ENCODE assay signal across 16 mouse cellular contexts in genomic region chr4:148108565-148109100, GRCm38 (mm10). TPM values are rescaled to one million over a fixed set of nuclear protein-coding genes. Genes with fewer than 3 reads are reported as not detected.
DNase-seq lines count a peak whose midpoint lies in the region; ATAC-seq lines count a peak whose summit lies in the region.
"Had no signal": no experiment of that assay in that cellular context is flagged by ENCODE, and none has a peak within 500 bp of the region (broad histone marks: within the 10 kb centered on the region; RNA-seq: fewer than 3 reads in every experiment).

No protein-coding gene starts in this region.

- H3K27ac ChIP-seq in hindbrain, embryonic 15.5 days (replicated peaks) = peak overlapping the region; percentile 7; the same call in 1 of the 2 replicates
- H3K27ac ChIP-seq: embryonic facial prominence, embryonic 15.5 days; heart, embryonic 15.5 days; neural tube, embryonic 15.5 days; stomach, postnatal 0 days had no signal

- no peaks in the 10 kb centered on the region for H3K9me3 ChIP-seq in megakaryocyte, embryonic 14.5 days
- H3K9me3 ChIP-seq in hindbrain, embryonic 15.5 days = no peaks in the 10 kb centered on the region
- H3K9me3 ChIP-seq: embryonic facial prominence, embryonic 15.5 days; heart, embryonic 15.5 days; neural tube, embryonic 15.5 days had no signal

- H3K36me3 ChIP-seq in megakaryocyte, embryonic 14.5 days (replicated peaks; ENCODE audit: low read length) = peaks cover 90% of the 10 kb centered on the region
- peaks cover 13% of the 10 kb centered on the region for H3K36me3 ChIP-seq in hindbrain, embryonic 15.5 days
- H3K36me3 ChIP-seq: embryonic facial prominence, embryonic 15.5 days; heart, embryonic 15.5 days had no signal

- no peak overlapping the region for H3K4me2 ChIP-seq in hindbrain, embryonic 15.5 days
- H3K4me2 ChIP-seq: embryonic facial prominence, embryonic 15.5 days; midbrain, embryonic 11.5 days; neural tube, embryonic 15.5 days had no signal

- H3K4me3 ChIP-seq in megakaryocyte, embryonic 14.5 days (replicated peaks) = peak overlapping the region; percentile 84
- no peak overlapping the region for H3K4me3 ChIP-seq in hindbrain, embryonic 15.5 days
- H3K4me3 ChIP-seq: embryonic facial prominence, embryonic 15.5 days; heart, embryonic 15.5 days; neural tube, embryonic 15.5 days had no signal

- ATAC-seq in megakaryocyte, adult 5-6 weeks (ENCODE audit: poor library complexity, severe bottlenecking) = no peak
- ATAC-seq in hindbrain, embryonic 15.5 days (ENCODE audit: low FRiP score, low read depth) = no peak
- no peak for ATAC-seq in erythroid progenitor cell, adult 5-6 weeks (replicated peaks; ENCODE audit: low FRiP score, poor library complexity, severe bottlenecking)
- no peak for ATAC-seq in activated CD4-positive, CD25-positive, alpha-beta regulatory T cell, adult 4 months

- H3K9ac ChIP-seq in hindbrain, embryonic 15.5 days = no peak overlapping the region
- H3K9ac ChIP-seq: embryonic facial prominence, embryonic 15.5 days; heart, embryonic 15.5 days; neural tube, embryonic 15.5 days had no signal

- peak; percentile 62 to 71 for DNase-seq in cerebellum, postnatal 10 days
- no peak for DNase-seq in cerebellum, postnatal 36 days
- no peak for DNase-seq in embryo, embryonic 10 days (ENCODE audit: low spot score)
- DNase-seq: lung, adult 18-20 months; lung, postnatal 36 days had no signal

- peaks cover 100% of the 10 kb centered on the region for H3K4me1 ChIP-seq in megakaryocyte, embryonic 14.5 days
- peaks cover 7% of the 10 kb centered on the region; the same call in 1 of the 2 replicates for H3K4me1 ChIP-seq in hindbrain, embryonic 15.5 days (replicated peaks)
- H3K4me1 ChIP-seq: embryonic facial prominence, embryonic 15.5 days had no signal

- 48% methylated on average over 7 of the region's 7 CpGs for WGBS in hindbrain, embryonic 15.5 days

- H3K27me3 ChIP-seq in megakaryocyte, embryonic 14.5 days (replicated peaks) = no peaks in the 10 kb centered on the region
- no peaks in the 10 kb centered on the region for H3K27me3 ChIP-seq in hindbrain, embryonic 15.5 days
- H3K27me3 ChIP-seq: embryonic facial prominence, embryonic 15.5 days; neural tube, embryonic 15.5 days had no signal

RNA-seq across cellular contexts. Expression of gene Agtrap, which starts 20.8 kb away (rescaled TPM):
- 16.5 and 50.7 TPM in 2 replicates for polyA plus RNA-seq in megakaryocyte, embryonic 14.5 days (2012; ENCODE audit: insufficient read depth, low replicate concordance)
- 13.8 and 19.0 TPM in 2 replicates for total RNA-seq in megakaryocyte, adult 5-6 weeks (2015)
- 31.9 and 36.0 TPM in 2 replicates for total RNA-seq in megakaryocyte, adult 5-6 weeks (2017)
- polyA plus RNA-seq in hindbrain, embryonic 15.5 days (2015; fragmentation: Nextera tagmentation; extraction: Ambion mirVana) = 6.0 and 6.8 TPM in 2 replicates
- 4.6 and 5.8 TPM in 2 replicates for total RNA-seq in erythroid progenitor cell, adult 5-6 weeks (2015; ENCODE audit: low replicate concordance)
- total RNA-seq in erythroid progenitor cell, adult 5-6 weeks (2017; ENCODE audit: low replicate concordance) = 3.6 and 4.1 TPM in 2 replicates
- polyA plus RNA-seq in activated CD4-positive, CD25-positive, alpha-beta regulatory T cell, adult 4 months (2017; shearing (Covaris generic)) = 10 to 100 TPM; 16.7 to 17.4 TPM

RNA-seq across cellular contexts. Expression of gene Mad2l2, which starts 21.6 kb away (rescaled TPM):
- 26.0 and 35.6 TPM in 2 replicates for polyA plus RNA-seq in megakaryocyte, embryonic 14.5 days (2012; ENCODE audit: insufficient read depth, low replicate concordance)
- 21.9 and 25.3 TPM in 2 replicates for total RNA-seq in megakaryocyte, adult 5-6 weeks (2015)
- 3.6 and 5.9 TPM in 2 replicates for total RNA-seq in megakaryocyte, adult 5-6 weeks (2017)
- polyA plus RNA-seq in hindbrain, embryonic 15.5 days (2015; fragmentation: Nextera tagmentation; extraction: Ambion mirVana) = 98.3 and 110 TPM in 2 replicates
- total RNA-seq in erythroid progenitor cell, adult 5-6 weeks (2015; ENCODE audit: low replicate concordance) = 11.5 and 20.5 TPM in 2 replicates
- total RNA-seq in erythroid progenitor cell, adult 5-6 weeks (2017; ENCODE audit: low replicate concordance) = 0.30 and 5.5 TPM in 2 replicates
- 10 to 100 TPM; 39.2 to 48.2 TPM for polyA plus RNA-seq in activated CD4-positive, CD25-positive, alpha-beta regulatory T cell, adult 4 months (2017; shearing (Covaris generic))

RNA-seq across cellular contexts. Expression of gene Draxin, which starts 21.9 kb away (rescaled TPM):
- polyA plus RNA-seq in megakaryocyte, embryonic 14.5 days (2012; ENCODE audit: insufficient read depth, low replicate concordance) = 4.1 and 4.9 TPM in 2 replicates
- total RNA-seq in megakaryocyte, adult 5-6 weeks (2015) = not detected in 2 replicates
- total RNA-seq in megakaryocyte, adult 5-6 weeks (2017) = 0.04 TPM in 1 of 2 replicates, not detected in the other
- 15.4 and 16.1 TPM in 2 replicates for polyA plus RNA-seq in hindbrain, embryonic 15.5 days (2015; fragmentation: Nextera tagmentation; extraction: Ambion mirVana)
- 0.42 TPM in 1 of 2 replicates, not detected in the other for total RNA-seq in erythroid progenitor cell, adult 5-6 weeks (2015; ENCODE audit: low replicate concordance)
- not detected in 2 replicates for total RNA-seq in erythroid progenitor cell, adult 5-6 weeks (2017; ENCODE audit: low replicate concordance)
- polyA plus RNA-seq in activated CD4-positive, CD25-positive, alpha-beta regulatory T cell, adult 4 months (2017; shearing (Covaris generic)) = under 1 TPM in 1 of 2 experiments, not detected in 1; 0.11 TPM
- total RNA-seq: gastrocnemius, adult 8-10 months had no signal
- polyA plus RNA-seq: heart, embryonic 15.5 days; stomach, postnatal 0 days had no signal

RNA-seq across cellular contexts. Expression of gene Fbxo6, which starts 43.3 kb away (rescaled TPM):
- polyA plus RNA-seq in megakaryocyte, embryonic 14.5 days (2012; ENCODE audit: insufficient read depth, low replicate concordance) = 110 and 123 TPM in 2 replicates
- 29.3 and 30.8 TPM in 2 replicates for total RNA-seq in megakaryocyte, adult 5-6 weeks (2015)
- 13.5 and 16.8 TPM in 2 replicates for total RNA-seq in megakaryocyte, adult 5-6 weeks (2017)
- polyA plus RNA-seq in hindbrain, embryonic 15.5 days (2015; fragmentation: Nextera tagmentation; extraction: Ambion mirVana) = 21.7 and 21.8 TPM in 2 replicates
- 3.2 TPM in 1 of 2 replicates, not detected in the other for total RNA-seq in erythroid progenitor cell, adult 5-6 weeks (2015; ENCODE audit: low replicate concordance)
- total RNA-seq in erythroid progenitor cell, adult 5-6 weeks (2017; ENCODE audit: low replicate concordance) = 2.1 TPM in 1 of 2 replicates, not detected in the other
- polyA plus RNA-seq in activated CD4-positive, CD25-positive, alpha-beta regulatory T cell, adult 4 months (2017; shearing (Covaris generic)) = 10 to 100 TPM; 48.2 to 57.2 TPM

RNA-seq across cellular contexts. Expression of gene Fbxo44, which starts 51.6 kb away (rescaled TPM):
- polyA plus RNA-seq in megakaryocyte, embryonic 14.5 days (2012; ENCODE audit: insufficient read depth, low replicate concordance) = 3.8 and 7.4 TPM in 2 replicates
- total RNA-seq in megakaryocyte, adult 5-6 weeks (2015) = 0.93 TPM in 1 of 2 replicates, not detected in the other
- total RNA-seq in megakaryocyte, adult 5-6 weeks (2017) = 0.61 and 0.77 TPM in 2 replicates
- 93.3 and 96.0 TPM in 2 replicates for polyA plus RNA-seq in hindbrain, embryonic 15.5 days (2015; fragmentation: Nextera tagmentation; extraction: Ambion mirVana)
- total RNA-seq in erythroid progenitor cell, adult 5-6 weeks (2015; ENCODE audit: low replicate concordance) = 1.1 TPM in 1 of 2 replicates, not detected in the other
- not detected in 2 replicates for total RNA-seq in erythroid progenitor cell, adult 5-6 weeks (2017; ENCODE audit: low replicate concordance)
- 1 to 10 TPM in 1 of 2 experiments, under 1 TPM in 1; 0.29 to 6.2 TPM for polyA plus RNA-seq in activated CD4-positive, CD25-positive, alpha-beta regulatory T cell, adult 4 months (2017; shearing (Covaris generic))

Comparison
In these comparisons a context has a peak if more than half of its experiments do, and no peak if none do; other contexts are left out.
1. DNase-seq: peak in cerebellum, postnatal 10 days (2 of 2); none in cerebellum, postnatal 36 days (0 of 2) and embryo, embryonic 10 days (single experiment).